Mouse (Mus musculus): Measurements from ENCODE around the gene Olfr1377.
"Not testable (repeated sequence)": the region's sequence is repeated elsewhere in the genome, so short reads cannot be mapped to it uniquely, and the experiment has no call there.

Gene Olfr1377

GRCm38 (mm10) chr11:50981667-50982066, at the start of gene Olfr1377:
Gene Olfr1377, plus strand, starts transcription at chr11:50981967.
- no peak for DNase-seq (ENCODE audit: low read depth, low spot score)

- DNase-seq (ENCODE audit: low read depth, low spot score), result no peak
These were observed 49.7 kb upstream of the Olfr1377 start for GRCm38 (mm10) chr11:50932040-50932439.

GRCm38 (mm10) chr11:50938435-50938834, 43.3 kb upstream of the Olfr1377 start:
- DNase-seq (ENCODE audit: low read depth, low spot score), result no peak

- peak; percentile 78 for DNase-seq (ENCODE audit: low read depth, low spot score)
These were observed 42.0 kb upstream of the Olfr1377 start for GRCm38 (mm10) chr11:50939621-50940366.

- no peak for DNase-seq (ENCODE audit: low read depth, low spot score)
These were observed 39.4 kb upstream of the Olfr1377 start for GRCm38 (mm10) chr11:50942386-50942785.

- DNase-seq (ENCODE audit: low read depth, low spot score), result no peak
These were observed 38.3 kb upstream of the Olfr1377 start, which contains the start of gene 4933414I15Rik for GRCm38 (mm10) chr11:50943506-50943905. Gene 4933414I15Rik, minus strand, starts transcription at chr11:50943765.

GRCm38 (mm10) chr11:50952290-50952689, 29.5 kb upstream of the Olfr1377 start:
- no peak for DNase-seq (ENCODE audit: low read depth, low spot score)

- DNase-seq (ENCODE audit: low read depth, low spot score), result no peak
These were observed 28.1 kb upstream of the Olfr1377 start, which contains the start of gene Prop1 for GRCm38 (mm10) chr11:50953665-50954064. Gene Prop1, minus strand, starts transcription at chr11:50953765.

GRCm38 (mm10) chr11:50964886-50965285, 16.9 kb upstream of the Olfr1377 start:
- no peak for DNase-seq (ENCODE audit: low read depth, low spot score)

GRCm38 (mm10) chr11:50966230-50966629, 15.5 kb upstream of the Olfr1377 start, which contains the start of gene Olfr1378:
Gene Olfr1378, plus strand, starts transcription at chr11:50966530.
- no peak for DNase-seq (ENCODE audit: low read depth, low spot score)

- peak; percentile 40 for DNase-seq (ENCODE audit: low read depth, low spot score)
These were observed 4.6 kb upstream of the Olfr1377 start for GRCm38 (mm10) chr11:50977216-50977615.

GRCm38 (mm10) chr11:51003296-51003695, 21.5 kb downstream of the Olfr1377 start, which contains the start of gene Olfr51:
Gene Olfr51, plus strand, starts transcription at chr11:51003596.
- no peak for DNase-seq (ENCODE audit: low read depth, low spot score)

GRCm38 (mm10) chr11:51011821-51012220, 30.1 kb downstream of the Olfr1377 start:
- no peak for DNase-seq (ENCODE audit: low read depth, low spot score)

GRCm38 (mm10) chr11:51013936-51014335, 32.2 kb downstream of the Olfr1377 start, which contains the start of gene Olfr54:
Gene Olfr54, plus strand, starts transcription at chr11:51014236.
- DNase-seq (ENCODE audit: low read depth, low spot score), result no peak

GRCm38 (mm10) chr11:51016341-51016740, 34.6 kb downstream of the Olfr1377 start:
- no peak for DNase-seq (ENCODE audit: low read depth, low spot score)

GRCm38 (mm10) chr11:51026811-51027210, 45.0 kb downstream of the Olfr1377 start:
- not testable (repeated sequence) for DNase-seq (ENCODE audit: low read depth, low spot score)

GRCm38 (mm10) chr11:51029381-51029780, 47.6 kb downstream of the Olfr1377 start:
- not testable (repeated sequence) for DNase-seq (ENCODE audit: low read depth, low spot score)

GRCm38 (mm10) chr11:51030225-51030624, 48.5 kb downstream of the Olfr1377 start:
- DNase-seq (ENCODE audit: low read depth, low spot score), result no peak

- DNase-seq (ENCODE audit: low read depth, low spot score), result peak; percentile 54
These were observed 51.1 kb downstream of the Olfr1377 start for GRCm38 (mm10) chr11:51032851-51033250.

GRCm38 (mm10) chr11:51034141-51034540, 52.4 kb downstream of the Olfr1377 start:
- DNase-seq (ENCODE audit: low read depth, low spot score), result peak; percentile 68

GRCm38 (mm10) chr11:51035951-51036350, 54.2 kb downstream of the Olfr1377 start:
- no peak for DNase-seq (ENCODE audit: low read depth, low spot score)
